Mouse (Mus musculus) common myeloid progenitor, adult 5-6 weeks (primary cell): ENCODE results near the gene Cypt4. TPM values are rescaled to one million over a fixed set of nuclear protein-coding genes. Genes with fewer than 3 reads are reported as not detected.
"Not testable (repeated sequence)": the region's sequence is repeated elsewhere in the genome, so short reads cannot be mapped to it uniquely, and the experiment has no call there.

ENCODE experiments used
- ATAC-seq: replicated peaks from 2 replicates; pipeline ENCODE4 v1.8.0; 2016; ENCODE audit warnings: low read depth, mild to moderate bottlenecking, moderate TSS enrichment, inconsistent platforms; ENCODE audit not compliant: poor library complexity, severe bottlenecking
- total RNA-seq: library from RNA; stranded (forward); fragments of 200-1000, 187-1606 nt; gene quantifications from 2 replicates; pipeline ENCODE4 v1.2.3, GENCODE M21; 2017

Cypt4 gene
- total RNA-seq, result not detected in 2 replicates

DNA sequence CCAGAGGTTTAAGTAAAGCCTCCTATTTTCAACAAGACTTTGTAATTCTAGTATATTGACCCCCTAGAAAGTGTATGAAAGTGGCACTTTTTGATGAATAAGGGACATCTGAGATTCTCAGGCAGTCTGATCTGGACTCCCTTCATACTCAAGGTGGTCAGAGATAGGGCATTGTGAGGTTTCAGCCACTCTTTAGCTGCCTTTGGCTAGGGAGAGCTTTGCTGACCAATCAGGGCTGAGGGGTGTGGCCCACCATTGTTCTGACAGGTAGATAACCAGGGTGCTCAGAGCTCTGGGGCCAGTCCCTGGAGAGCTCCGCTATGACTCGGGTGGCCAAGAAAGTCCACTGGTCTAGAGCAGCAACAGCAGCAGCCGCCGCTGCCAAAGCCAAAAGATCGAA is at the start of gene Cypt4:
Gene Cypt4, plus strand, starts transcription at position 301 of the 400 bp plus-strand sequence.
- no peak for ATAC-seq

DNA sequence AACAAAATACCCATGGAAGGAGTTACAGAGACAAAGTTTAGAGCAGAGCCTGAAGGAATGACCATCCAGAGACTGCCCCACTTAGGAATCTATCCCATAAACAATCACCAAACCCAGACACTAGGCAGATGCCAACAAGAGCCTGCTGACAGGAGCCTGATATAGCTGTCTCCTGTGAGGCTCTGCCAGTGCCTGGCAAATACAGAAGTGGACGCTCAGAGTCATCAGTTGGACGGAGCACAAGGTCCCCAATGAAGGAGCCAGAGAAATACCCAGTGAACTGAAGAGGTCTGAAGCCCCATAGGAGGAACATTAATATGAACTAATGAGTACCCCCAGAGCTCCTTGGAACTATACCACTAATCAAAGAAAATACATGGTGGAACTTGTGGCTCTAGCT is 12.3 kb downstream of the Cypt4 start:
- not testable (repeated sequence) for ATAC-seq

Other genes starting within 250 kb of the Cypt4 start
- 69.0 and 74.7 TPM in 2 replicates for gene Dpy19l1, start 122.1 kb upstream of the Cypt4 start, total RNA-seq
- gene Dpy19l2, start 71.1 kb downstream of the Cypt4 start, total RNA-seq, result not detected in 2 replicates
- not detected in 2 replicates for gene Tbx20, start 149.1 kb downstream of the Cypt4 start, total RNA-seq